In the genomic region with DNA sequence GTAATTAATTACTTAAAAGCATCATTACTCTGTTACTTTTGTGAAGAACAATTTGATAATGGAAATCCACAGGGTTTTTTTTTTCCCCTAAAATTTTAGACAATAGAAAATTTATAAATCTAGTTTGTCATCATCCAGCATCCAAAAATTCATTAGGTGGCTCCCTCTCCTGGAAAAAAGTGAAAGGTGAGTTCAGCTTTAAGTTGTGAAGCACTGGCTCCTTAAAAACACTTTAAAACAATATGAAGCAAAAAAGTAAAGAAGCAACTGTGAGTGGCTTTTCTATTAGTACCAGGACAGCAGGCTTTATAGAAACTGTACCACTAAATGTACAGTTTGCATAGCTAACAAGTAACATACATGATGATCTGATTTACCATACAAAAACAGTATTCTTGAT, we compare ENCODE assay signal across 8 mouse cellular contexts. TPM values are rescaled to one million over a fixed set of nuclear protein-coding genes. Genes with fewer than 3 reads are reported as not detected.
A peak's percentile ranks its signal among the peaks of the same experiment; 100 is the strongest.
DNase-seq lines count a peak whose midpoint lies in the region; ATAC-seq and TF ChIP-seq lines count a peak whose summit lies in the region.

No protein-coding gene starts in this region.

- peak overlapping the region; percentile 65 for H3K4me2 ChIP-seq in heart, embryonic 14.5 days (ENCODE audit: low read length)
- no peak overlapping the region for H3K4me2 ChIP-seq in intestine, postnatal 0 days (replicated peaks; ENCODE audit: low read depth)

- intact Hi-C loops in heart, postnatal 10 days (cut with DNase I): loop anchor here (5.0 to 10.0 kb wide), 3 partner anchors 78 to 980 kb away; partner anchors contain the start of gene U2surp

- H3K36me3 ChIP-seq in heart, embryonic 14.5 days (ENCODE audit: control insufficient read depth, insufficient read depth, low read length): no peaks in the 10 kb centered on the region
- no peaks in the 10 kb centered on the region for H3K36me3 ChIP-seq in intestine, postnatal 0 days (ENCODE audit: control insufficient read depth, insufficient read depth)

- peaks cover 6 to 38% of the 10 kb centered on the region in 2 experiments for H3K4me1 ChIP-seq in heart, embryonic 14.5 days (ENCODE audit: control insufficient read depth in 2 of 2, insufficient read depth in 2 of 2, low read length in 2 of 2)
- no peaks in the 10 kb centered on the region for H3K4me1 ChIP-seq in intestine, postnatal 0 days (replicated peaks; ENCODE audit: control insufficient read depth, insufficient read depth, low read length)

- no peaks in the 10 kb centered on the region for H3K27me3 ChIP-seq in heart, embryonic 14.5 days (ENCODE audit: control insufficient read depth, insufficient read depth, low read length)
- H3K27me3 ChIP-seq in intestine, postnatal 0 days (replicated peaks; ENCODE audit: control insufficient read depth, insufficient read depth, low read length): no peaks in the 10 kb centered on the region

- no peaks in the 10 kb centered on the region for H3K9me3 ChIP-seq in heart, embryonic 14.5 days (ENCODE audit: control insufficient read depth, low read length)
- H3K9me3 ChIP-seq in intestine, postnatal 0 days (ENCODE audit: control insufficient read depth): no peaks in the 10 kb centered on the region

- H3K9ac ChIP-seq in heart, embryonic 14.5 days (ENCODE audit: low read length): peak overlapping the region; percentile 95
- H3K9ac ChIP-seq in intestine, postnatal 0 days (ENCODE audit: low read depth, low read length): no peak overlapping the region

- ATAC-seq in heart, embryonic 14.5 days (ENCODE audit: insufficient number of reproducible peaks, insufficient read depth, low FRiP score, low read depth): no peak
- ATAC-seq in intestine, postnatal 0 days: no peak
- no peak for ATAC-seq in megakaryocyte, adult 5-6 weeks (ENCODE audit: poor library complexity, severe bottlenecking)

- DNase-seq in heart, postnatal 10 days: no peak
- peak; percentile 69 for DNase-seq in 3T3-L1 (ENCODE audit: low read depth, low spot score)
- DNase-seq in adipocyte (ENCODE audit: low spot score): peak; percentile 69
- DNase-seq in natural killer cell, adult 2 months (ENCODE audit: low spot score in 2 of 2): no peak
- DNase-seq in right cerebral cortex, postnatal 36 days (ENCODE audit: low spot score in 2 of 2): no peak

- peak; percentile 45 for TF ChIP-seq CTCF in intestine, postnatal 0 days (IDR thresholded peaks at IDR 0.05; ENCODE audit: low read depth)

- H3K27ac ChIP-seq in heart, embryonic 14.5 days (replicated peaks in 1 of 2; ENCODE audit: control insufficient read depth in 1 of 2, insufficient read depth in 1 of 2, low read depth in 2 of 2, low read length in 2 of 2): no peak overlapping the region
- H3K27ac ChIP-seq in intestine, postnatal 0 days (ENCODE audit: low read depth, low read length): no peak overlapping the region

- H3K4me3 ChIP-seq in heart, embryonic 14.5 days (ENCODE audit: control insufficient read depth in 1 of 2, insufficient read depth in 1 of 2, low read depth in 1 of 2, low read length in 2 of 2): peak overlapping the region in 1 of 2 experiments; percentile 79; a peak in 2 of 4 replicates
- no peak overlapping the region for H3K4me3 ChIP-seq in intestine, postnatal 0 days (ENCODE audit: low read depth, low read length)

RNA-seq across cellular contexts. Expression of gene 1190002N15Rik, which starts 3.1 kb away (rescaled TPM):
- 49.7 and 56.2 TPM in 2 replicates for polyA plus RNA-seq in heart, embryonic 14.5 days (2014; fragmentation: Nextera tagmentation; extraction: Ambion mirVana)
- total RNA-seq in heart, postnatal 10 days (2021): 10 to 100 TPM; 26.3 to 38.5 TPM
- polyA plus RNA-seq in intestine, postnatal 0 days (2015; fragmentation: Nextera tagmentation; extraction: Ambion mirVana): 18.5 and 19.7 TPM in 2 replicates
- 15.1 and 23.4 TPM in 2 replicates for total RNA-seq in megakaryocyte, adult 5-6 weeks (2015)
- total RNA-seq in megakaryocyte, adult 5-6 weeks (2017): 16.9 and 17.2 TPM in 2 replicates

Comparison
In these comparisons a context has a peak if more than half of its experiments do, and no peak if none do; other contexts are left out.
1. DNase-seq: peak in 3T3-L1 (single experiment) and adipocyte (single experiment); none in heart, postnatal 10 days (0 of 2), natural killer cell, adult 2 months (0 of 2) and right cerebral cortex, postnatal 36 days (0 of 2).